Mouse (Mus musculus): ENCODE measurements around the gene Acvrl1.

Gene Acvrl1

GRCm38 (mm10) chr15:101193971-101194370, 65.6 kb downstream of the Acvrl1 start:
- no peak for DNase-seq

Data from kidney, postnatal 10 days (tissue).